Comparison of ENCODE assay signal across 7 mouse cellular contexts in the genomic region with DNA sequence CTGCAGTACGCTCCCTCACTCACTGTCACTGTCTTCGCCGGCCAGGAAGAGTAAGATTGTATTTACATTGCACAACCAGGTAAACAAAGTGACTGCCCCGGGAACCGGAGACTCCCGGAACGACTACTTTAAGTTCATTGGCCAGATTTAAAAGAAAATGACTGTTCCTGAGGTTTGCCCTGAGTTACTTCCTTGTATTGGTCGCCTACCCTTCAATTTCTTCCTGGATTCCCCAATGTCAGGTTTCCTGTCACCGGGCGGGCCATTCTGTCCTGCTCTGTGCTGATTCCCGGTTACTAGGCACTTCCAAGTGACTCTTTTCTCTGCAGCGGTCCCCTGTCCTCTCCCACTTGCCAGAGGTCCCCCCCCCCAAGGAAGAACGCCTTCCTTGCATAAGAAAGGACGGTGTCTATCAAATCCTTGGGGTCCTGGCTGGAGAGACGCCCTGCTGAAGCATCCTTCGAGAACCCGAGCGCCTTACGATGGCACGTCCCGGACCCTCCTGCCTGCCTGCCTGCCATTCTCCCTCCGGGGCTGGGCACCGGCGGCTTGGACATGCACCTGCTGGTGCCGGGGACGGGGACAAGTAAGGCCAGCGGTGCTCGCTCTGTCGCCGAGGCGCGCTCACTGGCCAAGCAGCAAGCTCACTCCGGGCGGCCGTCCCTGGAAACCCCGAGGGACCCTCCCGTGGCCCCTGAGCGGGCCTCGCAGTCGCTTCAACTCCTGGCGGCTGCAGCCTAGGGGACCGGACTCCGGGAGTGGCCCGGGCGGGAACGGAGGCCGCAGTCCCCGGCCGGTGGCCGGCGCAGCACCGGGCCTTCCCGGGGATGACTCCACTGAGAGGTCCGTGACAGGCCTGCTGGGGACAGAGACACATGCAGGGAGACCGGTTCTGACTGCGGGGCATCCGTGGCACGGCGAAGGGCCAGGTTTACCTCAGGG. TPM values are rescaled to one million over a fixed set of nuclear protein-coding genes. Genes with fewer than 3 reads are reported as not detected.
DNase-seq lines count a peak whose midpoint lies in the region; ATAC-seq and TF ChIP-seq lines count a peak whose summit lies in the region.

No protein-coding gene starts in this region.

- ATAC-seq in lung, embryonic 14.5 days (ENCODE audit: insufficient read depth) = peak; percentile 77; the same call in 1 of the 2 replicates
- ATAC-seq in erythroblast, adult 5-6 weeks (replicated peaks; ENCODE audit: low FRiP score, poor library complexity, severe bottlenecking) = peak; percentile 8
- ATAC-seq in midbrain, embryonic 16.5 days = peak; percentile 1; the same call in 1 of the 2 replicates

- peak overlapping the region; percentile 99 for H3K27ac ChIP-seq in lung, embryonic 14.5 days (ENCODE audit: low read depth)
- peak overlapping the region; percentile 100 for H3K27ac ChIP-seq in midbrain, embryonic 16.5 days (ENCODE audit: low read length)

- no peaks in the 10 kb centered on the region for H3K27me3 ChIP-seq in lung, embryonic 14.5 days (ENCODE audit: insufficient read depth, low read length)
- no peaks in the 10 kb centered on the region for H3K27me3 ChIP-seq in midbrain, embryonic 16.5 days (ENCODE audit: control insufficient read depth, insufficient read depth, low read depth, low read length)

- TF ChIP-seq CTCF in lung, embryonic 14.5 days (IDR thresholded peaks at IDR 0.05; ENCODE audit: low read depth) = no peak

- WGBS in lung, embryonic 14.5 days = under 1% methylated on average over 57 of the region's 59 CpGs
- WGBS in midbrain, embryonic 16.5 days = 3% methylated on average over 55 of the region's 59 CpGs

- H3K9ac ChIP-seq in lung, embryonic 14.5 days = peak overlapping the region; percentile 96
- peak overlapping the region; percentile 100 for H3K9ac ChIP-seq in midbrain, embryonic 16.5 days (ENCODE audit: low read depth, low read length)

- H3K36me3 ChIP-seq in lung, embryonic 14.5 days (ENCODE audit: insufficient read depth) = peaks cover 30% of the 10 kb centered on the region
- H3K36me3 ChIP-seq in midbrain, embryonic 16.5 days (ENCODE audit: control insufficient read depth, insufficient read depth, low read length) = peaks cover 6% of the 10 kb centered on the region

- H3K4me2 ChIP-seq in lung, embryonic 14.5 days = peak overlapping the region; percentile 96
- peak overlapping the region; percentile 96 for H3K4me2 ChIP-seq in midbrain, embryonic 16.5 days (ENCODE audit: low read length)

- H3K4me3 ChIP-seq in lung, embryonic 14.5 days (ENCODE audit: low read depth, low read length) = peak overlapping the region; percentile 99
- H3K4me3 ChIP-seq in midbrain, embryonic 16.5 days (ENCODE audit: low read depth, low read length) = peak overlapping the region; percentile 81

- peaks cover 2% of the 10 kb centered on the region; the same call in 1 of the 2 replicates for H3K4me1 ChIP-seq in lung, embryonic 14.5 days (ENCODE audit: insufficient read depth)
- H3K4me1 ChIP-seq in midbrain, embryonic 16.5 days (ENCODE audit: control insufficient read depth, insufficient read depth, low read length) = peaks cover 17% of the 10 kb centered on the region

- H3K9me3 ChIP-seq in lung, embryonic 14.5 days (ENCODE audit: low read depth, low read length) = no peaks in the 10 kb centered on the region
- no peaks in the 10 kb centered on the region for H3K9me3 ChIP-seq in midbrain, embryonic 16.5 days (replicated peaks; ENCODE audit: control insufficient read depth, low read length, poor library complexity, severe bottlenecking)

- peak; percentile 46 for DNase-seq in lung, embryonic 14.5 days
- DNase-seq in lung, postnatal 14 days = no peak
- DNase-seq in ZHBTc4 (ENCODE audit: low read depth, low spot score) = peak; percentile 38
- peak; percentile 63 for DNase-seq in kidney, postnatal 10 days
- DNase-seq in cerebellum, adult 9-11 months = no peak

RNA-seq across cellular contexts. Expression of gene Pdik1l, which starts 1.2 kb away (rescaled TPM):
- polyA plus RNA-seq in lung, embryonic 14.5 days (2014; fragmentation: Nextera tagmentation; extraction: Ambion mirVana) = 21.2 and 21.4 TPM in 2 replicates
- total RNA-seq in erythroblast, adult 5-6 weeks (2015; ENCODE audit: low replicate concordance) = 9.8 and 12.3 TPM in 2 replicates
- total RNA-seq in erythroblast, adult 5-6 weeks (2017; ENCODE audit: low replicate concordance) = 13.2 and 16.2 TPM in 2 replicates
- 44.9 and 46.5 TPM in 2 replicates for polyA plus RNA-seq in midbrain, embryonic 16.5 days (2015; fragmentation: Nextera tagmentation; extraction: Ambion mirVana)

RNA-seq across cellular contexts. Expression of gene Trim63, which starts 28.4 kb away (rescaled TPM):
- polyA plus RNA-seq in lung, embryonic 14.5 days (2014; fragmentation: Nextera tagmentation; extraction: Ambion mirVana) = 0.28 TPM in 1 of 2 replicates, not detected in the other
- total RNA-seq in erythroblast, adult 5-6 weeks (2015; ENCODE audit: low replicate concordance) = not detected in 2 replicates
- not detected in 2 replicates for total RNA-seq in erythroblast, adult 5-6 weeks (2017; ENCODE audit: low replicate concordance)
- polyA plus RNA-seq in midbrain, embryonic 16.5 days (2015; fragmentation: Nextera tagmentation; extraction: Ambion mirVana) = 0.45 and 0.62 TPM in 2 replicates

RNA-seq across cellular contexts. Expression of gene Grrp1, which starts 32.6 kb away (rescaled TPM):
- 10.2 and 11.6 TPM in 2 replicates for polyA plus RNA-seq in lung, embryonic 14.5 days (2014; fragmentation: Nextera tagmentation; extraction: Ambion mirVana)
- not detected in 2 replicates for total RNA-seq in erythroblast, adult 5-6 weeks (2015; ENCODE audit: low replicate concordance)
- not detected in 2 replicates for total RNA-seq in erythroblast, adult 5-6 weeks (2017; ENCODE audit: low replicate concordance)
- polyA plus RNA-seq in midbrain, embryonic 16.5 days (2015; fragmentation: Nextera tagmentation; extraction: Ambion mirVana) = 12.9 and 16.2 TPM in 2 replicates

RNA-seq across cellular contexts. Expression of gene Gm30191, which starts 39.8 kb away (rescaled TPM):
- not detected in 2 replicates for polyA plus RNA-seq in lung, embryonic 14.5 days (2014; fragmentation: Nextera tagmentation; extraction: Ambion mirVana)
- not detected in 2 replicates for total RNA-seq in erythroblast, adult 5-6 weeks (2015; ENCODE audit: low replicate concordance)
- not detected in 2 replicates for total RNA-seq in erythroblast, adult 5-6 weeks (2017; ENCODE audit: low replicate concordance)
- polyA plus RNA-seq in midbrain, embryonic 16.5 days (2015; fragmentation: Nextera tagmentation; extraction: Ambion mirVana) = not detected in 2 replicates

RNA-seq across cellular contexts. Expression of gene Zfp593, which starts 41.1 kb away (rescaled TPM):
- polyA plus RNA-seq in lung, embryonic 14.5 days (2014; fragmentation: Nextera tagmentation; extraction: Ambion mirVana) = 16.4 and 17.5 TPM in 2 replicates
- total RNA-seq in erythroblast, adult 5-6 weeks (2015; ENCODE audit: low replicate concordance) = 0.38 and 0.63 TPM in 2 replicates
- total RNA-seq in erythroblast, adult 5-6 weeks (2017; ENCODE audit: low replicate concordance) = 0.84 and 1.4 TPM in 2 replicates
- 12.4 and 13.4 TPM in 2 replicates for polyA plus RNA-seq in midbrain, embryonic 16.5 days (2015; fragmentation: Nextera tagmentation; extraction: Ambion mirVana)

Comparison
In these comparisons a context has a peak if more than half of its experiments do, and no peak if none do; other contexts are left out.
1. DNase-seq: peak in lung, embryonic 14.5 days (single experiment), ZHBTc4 (single experiment) and kidney, postnatal 10 days (single experiment); none in lung, postnatal 14 days (single experiment) and cerebellum, adult 9-11 months (single experiment).
2. ATAC-seq: peak in every context shown above with its lines; median percentile 77 in lung, embryonic 14.5 days; 8 in erythroblast, adult 5-6 weeks; 1 in midbrain, embryonic 16.5 days.